Mouse (Mus musculus) intestine, embryonic 15.5 days (tissue): Measurements from ENCODE around the gene Prr7. TPM values are rescaled to one million over a fixed set of nuclear protein-coding genes. Genes with fewer than 3 reads are reported as not detected.

Source experiments
- ATAC-seq: fragments of 200-750 bp; cut with Nextera tagmentation; 2 replicates; pipeline ENCODE4 v1.8.0; 2017; ENCODE audit warnings: moderate TSS enrichment, moderate library complexity
- H3K27ac ChIP-seq: fragments of 300-500 bp; sonication (generic); 2 replicates; pipeline ENCODE4 v1.5.1; 2015; ENCODE audit warnings: mild to moderate bottlenecking, inconsistent platforms
- H3K27me3 ChIP-seq: fragments of 300-500 bp; sonication (generic); replicated peaks from 2 replicates; pipeline ENCODE4 v1.6.1; 2015; ENCODE audit warnings: inconsistent platforms
- H3K36me3 ChIP-seq: fragments of 300-500 bp; sonication (generic); 2 replicates; pipeline ENCODE4 v1.6.1; 2015; ENCODE audit warnings: inconsistent platforms
- H3K4me1 ChIP-seq: fragments of 300-500 bp; sonication (generic); replicated peaks from 2 replicates; pipeline ENCODE4 v1.6.1; 2015; ENCODE audit warnings: inconsistent platforms
- H3K4me2 ChIP-seq: fragments of 300-500 bp; sonication (generic); replicated peaks from 2 replicates; pipeline ENCODE4 v1.6.1; 2015; ENCODE audit warnings: mild to moderate bottlenecking, inconsistent platforms
- H3K4me3 ChIP-seq: fragments of 300-500 bp; sonication (generic); replicated peaks from 2 replicates; pipeline ENCODE4 v1.5.1; 2015; ENCODE audit warnings: inconsistent platforms
- H3K9ac ChIP-seq: fragments of 300-500 bp; sonication (generic); 2 replicates; pipeline ENCODE4 v1.6.1; 2015; ENCODE audit warnings: inconsistent platforms
- H3K9me3 ChIP-seq: fragments of 300-500 bp; sonication (generic); 2 replicates; pipeline ENCODE4 v1.6.1; 2016; ENCODE audit warnings: inconsistent platforms
- WGBS: fragments of 180-500 bp; shearing (Covaris S2); methylation state at CpG from one replicate; pipeline ENCODE4 v1.1.7; 2015; 5-methylcytosine and 5-hydroxymethylcytosine counted together
- polyA plus RNA-seq: library from polyadenylated mRNA; unstranded; fragments of >200 nt; fragmentation: Nextera tagmentation; extraction: Ambion mirVana; gene quantifications from 2 replicates; pipeline ENCODE4 v1.2.1, GENCODE M21; 2015

The Prr7 gene
- polyA plus RNA-seq, 1 experiment from 2014 or later = 0.28 TPM

GRCm38 (mm10) chr13:55451296-55451695 is 12.8 kb upstream of the Prr7 start:
- H3K27ac ChIP-seq = no peak overlapping the region
- WGBS = 87% methylated on average over 10 of the region's 10 CpGs

GRCm38 (mm10) chr13:55451785-55452549 is 12.1 kb upstream of the Prr7 start:
- no peak overlapping the region for H3K27ac ChIP-seq
- 0 out of 2 replicates have a peak, but pooled peaks have one; percentile 9 for ATAC-seq

More at GRCm38 (mm10) chr13:55451296-55451695, 12.8 kb upstream of the Prr7 start:
- no peaks in the 10 kb centered on the region for H3K27me3 ChIP-seq
- peaks cover 17% of the 10 kb centered on the region for H3K4me1 ChIP-seq
- H3K36me3 ChIP-seq = peaks cover 48% of the 10 kb centered on the region
- no peak overlapping the region for H3K4me3 ChIP-seq
- ATAC-seq = no peak
- no peaks in the 10 kb centered on the region for H3K9me3 ChIP-seq
- no peak overlapping the region for H3K4me2 ChIP-seq
- H3K9ac ChIP-seq = no peak overlapping the region

GRCm38 (mm10) chr13:55462965-55463364 is 1.1 kb upstream of the Prr7 start:
- H3K4me2 ChIP-seq = no peak overlapping the region
- no peaks in the 10 kb centered on the region for H3K9me3 ChIP-seq
- ATAC-seq = no peak
- H3K4me3 ChIP-seq = no peak overlapping the region
- H3K27me3 ChIP-seq = no peaks in the 10 kb centered on the region
- no peak overlapping the region for H3K27ac ChIP-seq
- H3K36me3 ChIP-seq = peaks cover 18% of the 10 kb centered on the region
- H3K9ac ChIP-seq = no peak overlapping the region
- peaks cover 20% of the 10 kb centered on the region for H3K4me1 ChIP-seq
- 60% methylated on average over 2 of the region's 2 CpGs for WGBS

More at GRCm38 (mm10) chr13:55451785-55452549, 12.1 kb upstream of the Prr7 start:
- H3K27me3 ChIP-seq = no peaks in the 10 kb centered on the region
- no peak overlapping the region for H3K4me2 ChIP-seq
- 87% methylated on average over 16 of the region's 16 CpGs for WGBS
- H3K36me3 ChIP-seq = peaks cover 48% of the 10 kb centered on the region
- peaks cover 11% of the 10 kb centered on the region for H3K4me1 ChIP-seq
- no peaks in the 10 kb centered on the region for H3K9me3 ChIP-seq
- H3K9ac ChIP-seq = no peak overlapping the region
- H3K4me3 ChIP-seq = no peak overlapping the region

GRCm38 (mm10) chr13:55463399-55464026 is 554 bp upstream of the Prr7 start:
- ATAC-seq = no peak
- 15% methylated on average over 14 of the region's 14 CpGs for WGBS
- peak overlapping the region; percentile 72; the same call in 1 of the 2 replicates for H3K27ac ChIP-seq
- H3K9ac ChIP-seq = peak overlapping the region; percentile 71; the same call in 1 of the 2 replicates
- no peaks in the 10 kb centered on the region for H3K27me3 ChIP-seq
- peaks cover 20% of the 10 kb centered on the region for H3K4me1 ChIP-seq
- H3K36me3 ChIP-seq = peaks cover 15% of the 10 kb centered on the region
- H3K4me3 ChIP-seq = peak overlapping the region; percentile 65
- H3K4me2 ChIP-seq = peak overlapping the region; percentile 98
- H3K9me3 ChIP-seq = no peaks in the 10 kb centered on the region

GRCm38 (mm10) chr13:55465184-55465583 is 1.1 kb downstream of the Prr7 start:
- 0 out of 2 replicates have a peak overlapping the region, but pooled peaks have one; percentile 27 for H3K27ac ChIP-seq
- H3K27me3 ChIP-seq = no peaks in the 10 kb centered on the region
- WGBS = 38% methylated on average over 3 of the region's 3 CpGs
- H3K9ac ChIP-seq = no peak overlapping the region
- 0 out of 2 replicates have a peak, but pooled peaks cover 3% of the 10 kb centered on the region for H3K36me3 ChIP-seq
- peaks cover 20% of the 10 kb centered on the region for H3K4me1 ChIP-seq
- H3K4me2 ChIP-seq = peak overlapping the region; percentile 98
- no peak for ATAC-seq
- H3K9me3 ChIP-seq = no peaks in the 10 kb centered on the region
- no peak overlapping the region for H3K4me3 ChIP-seq

- no peak overlapping the region for H3K9ac ChIP-seq
- H3K27ac ChIP-seq = no peak overlapping the region
- ATAC-seq = no peak
- no peak overlapping the region for H3K4me2 ChIP-seq
- H3K4me1 ChIP-seq = peaks cover 24% of the 10 kb centered on the region
- no peaks in the 10 kb centered on the region for H3K27me3 ChIP-seq
- no peak overlapping the region for H3K4me3 ChIP-seq
- no peaks in the 10 kb centered on the region for H3K9me3 ChIP-seq
- WGBS = 76% methylated on average over 5 of the region's 5 CpGs
- 0 out of 2 replicates have a peak, but pooled peaks cover 3% of the 10 kb centered on the region for H3K36me3 ChIP-seq
These were observed 1.9 kb downstream of the Prr7 start for GRCm38 (mm10) chr13:55465830-55466440.

GRCm38 (mm10) chr13:55468851-55469560 is 4.9 kb downstream of the Prr7 start:
- WGBS = 52% methylated on average over 13 of the region's 13 CpGs
- Histone ChIP-seq H3K4me1 (peaks cover 40% of the 10 kb centered on the region), H3K4me3 (no peak overlapping the region), H3K27ac (no peak overlapping the region), H3K9me3 (no peaks in the 10 kb centered on the region), H3K27me3 (no peaks in the 10 kb centered on the region), H3K9ac (no peak overlapping the region), H3K36me3 (no peaks in the 10 kb centered on the region), H3K4me2 (no peak overlapping the region)
- ATAC-seq = no peak

GRCm38 (mm10) chr13:55470372-55470771 is 6.3 kb downstream of the Prr7 start:
- Histone ChIP-seq H3K36me3 (peaks cover 8% of the 10 kb centered on the region), H3K9me3 (no peaks in the 10 kb centered on the region), H3K9ac (no peak overlapping the region), H3K4me1 (peaks cover 27% of the 10 kb centered on the region), H3K4me2 (no peak overlapping the region), H3K4me3 (no peak overlapping the region), H3K27ac (no peak overlapping the region), H3K27me3 (no peaks in the 10 kb centered on the region)
- WGBS = 83% methylated on average over 9 of the region's 9 CpGs
- no peak for ATAC-seq

GRCm38 (mm10) chr13:55471156-55471818 is 7.2 kb downstream of the Prr7 start:
- peak; percentile 78 for ATAC-seq
- Histone ChIP-seq H3K4me2 (peak overlapping the region; percentile 99), H3K9ac (peak overlapping the region; percentile 54), H3K27me3 (no peaks in the 10 kb centered on the region), H3K4me3 (peak overlapping the region; percentile 57), H3K4me1 (peaks cover 25% of the 10 kb centered on the region), H3K27ac (peak overlapping the region; percentile 72), H3K36me3 (peaks cover 17% of the 10 kb centered on the region), H3K9me3 (no peaks in the 10 kb centered on the region)
- 1% methylated on average over 54 of the region's 54 CpGs for WGBS

- H3K4me1 ChIP-seq = peaks cover 25% of the 10 kb centered on the region
- no peaks in the 10 kb centered on the region for H3K9me3 ChIP-seq
- H3K36me3 ChIP-seq = peaks cover 21% of the 10 kb centered on the region
- H3K4me3 ChIP-seq = peak overlapping the region; percentile 57
- peak overlapping the region; percentile 54 for H3K9ac ChIP-seq
- 0% methylated on average over 31 of the region's 31 CpGs for WGBS
- H3K4me2 ChIP-seq = peak overlapping the region; percentile 99
- ATAC-seq = peak; percentile 54; the same call in 1 of the 2 replicates
- no peaks in the 10 kb centered on the region for H3K27me3 ChIP-seq
- peak overlapping the region; percentile 72 for H3K27ac ChIP-seq
These were observed 7.7 kb downstream of the Prr7 start for GRCm38 (mm10) chr13:55471819-55472131.

- Histone ChIP-seq H3K9me3 (no peaks in the 10 kb centered on the region), H3K36me3 (peaks cover 27% of the 10 kb centered on the region), H3K4me2 (peak overlapping the region; percentile 99), H3K4me3 (peak overlapping the region; percentile 57), H3K4me1 (peaks cover 25% of the 10 kb centered on the region), H3K27ac (peak overlapping the region; percentile 72), H3K9ac (peak overlapping the region; percentile 54), H3K27me3 (no peaks in the 10 kb centered on the region)
- WGBS = 1% methylated on average over 103 of the region's 103 CpGs
- peak; percentile 59 for ATAC-seq
These were observed 8.3 kb downstream of the Prr7 start for GRCm38 (mm10) chr13:55472132-55473022.
